Mouse (Mus musculus) bone marrow macrophage, adult 2 months (primary cell): ENCODE results near the gene Enho. TPM values are rescaled to one million over a fixed set of nuclear protein-coding genes. Genes with fewer than 3 reads are reported as not detected.
A peak's percentile ranks its signal among the peaks of the same experiment; 100 is the strongest.

Experiments used
- H3K27ac ChIP-seq: 2 replicates; pipeline ENCODE4 v1.5.1; 2012; ENCODE audit warnings: low read depth, low read length; ENCODE audit not compliant: insufficient read depth
- H3K4me1 ChIP-seq: 2 replicates; pipeline ENCODE4 v1.6.1; 2012; ENCODE audit warnings: low read length; ENCODE audit not compliant: control insufficient read depth, insufficient read depth
- H3K4me3 ChIP-seq: 2 replicates; pipeline ENCODE4 v1.5.1; 2012; ENCODE audit warnings: mild to moderate bottlenecking, low read length, moderate library complexity; ENCODE audit not compliant: insufficient read depth
- CTCF ChIP-seq: IDR thresholded peaks from 2 replicates; pipeline ENCODE4 v1.5.1; 2012; ENCODE audit warnings: low read depth, mild to moderate bottlenecking, low read length, moderate library complexity
- POLR2A ChIP-seq: IDR thresholded peaks from 2 replicates; pipeline ENCODE4 v1.6.1; 2012; ENCODE audit warnings: mild to moderate bottlenecking, low read depth, low read length, borderline replicate concordance
- polyA plus RNA-seq: library from polyadenylated mRNA; stranded (reverse); fragments of >200 nt; gene quantifications from 2 replicates; pipeline ENCODE4 v1.2.4, GENCODE M21; 2012; ENCODE audit not compliant: missing spikeins, insufficient read depth, insufficient read length

The Enho gene
- polyA plus RNA-seq, 1 experiment = 1.0 TPM

- Histone ChIP-seq H3K27ac (no peak overlapping the region), H3K4me3 (no peak overlapping the region), H3K4me1 (peaks cover 3% of the 10 kb centered on the region; the same call in 1 of the 2 replicates)
- no peak for TF ChIP-seq POLR2A
- TF ChIP-seq CTCF = no peak
Observed at GRCm38 (mm10) chr4:41612166-41612565, 28.0 kb downstream of the Enho start.

DNA sequence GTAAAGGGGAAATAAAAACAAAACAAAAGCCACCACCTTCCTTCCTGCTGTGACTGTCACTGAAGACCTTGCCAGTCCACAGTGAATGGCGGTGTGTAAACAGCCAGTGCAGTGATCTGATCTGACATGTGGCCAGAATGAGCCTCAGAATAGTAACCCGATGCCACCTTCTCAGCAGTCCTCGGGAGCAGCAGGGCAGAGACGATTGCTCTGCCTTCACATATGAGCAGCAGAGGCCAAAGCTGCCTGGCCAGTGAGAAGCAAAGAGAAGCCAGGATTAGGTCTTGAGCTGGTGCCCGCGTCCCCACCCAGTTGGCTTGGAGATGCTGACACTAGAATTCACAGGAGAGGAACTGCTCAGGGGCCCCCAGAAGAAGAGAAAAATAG, 29.5 kb downstream of the Enho start:
- Histone ChIP-seq H3K4me3 (no peak overlapping the region), H3K4me1 (peaks cover 3% of the 10 kb centered on the region; the same call in 1 of the 2 replicates), H3K27ac (no peak overlapping the region)
- TF ChIP-seq POLR2A (no peak), CTCF (no peak)

DNA sequence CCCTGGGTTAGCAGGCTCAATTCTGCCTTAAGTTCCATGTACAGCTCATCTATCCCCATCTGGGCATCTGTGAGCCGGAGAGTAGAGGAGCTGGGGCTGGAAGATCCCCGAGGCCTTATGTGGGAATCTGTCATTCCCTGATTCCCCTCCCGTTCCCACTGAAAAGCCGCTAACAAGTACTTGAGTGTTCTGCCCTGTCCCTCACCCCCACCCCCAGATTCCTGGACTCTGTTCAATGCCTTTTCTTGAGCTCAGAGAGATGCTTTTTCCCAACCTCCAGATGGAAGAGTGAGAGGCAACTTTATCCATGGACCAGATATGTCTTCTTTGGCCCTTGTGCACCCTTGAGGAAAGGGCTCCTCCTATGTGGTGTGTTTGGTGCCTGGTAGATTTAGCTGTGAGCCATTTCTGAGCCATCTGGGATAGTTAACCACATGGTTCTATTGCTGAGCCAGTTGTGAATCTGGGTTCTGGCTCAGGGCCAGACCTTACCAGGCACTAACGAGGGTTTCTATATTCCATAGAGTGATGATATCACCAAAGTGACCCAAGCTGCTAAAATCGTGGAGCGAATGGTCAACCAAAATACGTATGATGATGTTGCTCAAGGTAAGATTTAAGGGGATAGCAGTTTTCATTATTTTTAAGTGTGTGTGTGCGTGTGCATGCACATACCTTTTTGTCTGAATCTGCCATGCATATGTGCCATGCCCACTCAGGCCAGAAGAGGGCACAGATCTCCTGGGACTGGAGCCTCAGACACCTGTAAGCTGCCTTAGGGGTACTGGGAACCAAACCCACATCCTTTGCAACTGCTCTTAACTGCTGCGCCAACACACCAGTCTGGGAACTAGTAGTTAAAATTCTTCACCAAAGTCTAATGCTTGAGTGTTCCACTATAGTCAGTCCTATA, 30.2 kb downstream of the Enho start:
- H3K4me3 ChIP-seq = no peak overlapping the region

GRCm38 (mm10) chr4:41606784-41607183, 33.3 kb downstream of the Enho start:
- no peak for TF ChIP-seq CTCF
- TF ChIP-seq POLR2A = no peak
- Histone ChIP-seq H3K27ac (no peak overlapping the region), H3K4me3 (no peak overlapping the region), H3K4me1 (peaks cover 3% of the 10 kb centered on the region; the same call in 1 of the 2 replicates)

More for the DNA sequence above, 30.2 kb downstream of the Enho start:
- TF ChIP-seq CTCF = 0 out of 2 replicates have a peak, but pooled peaks have one; percentile 20
- no peak for TF ChIP-seq POLR2A
- H3K4me1 ChIP-seq = peaks cover 3% of the 10 kb centered on the region; the same call in 1 of the 2 replicates
- no peak overlapping the region for H3K27ac ChIP-seq

- TF ChIP-seq CTCF (no peak), POLR2A (no peak)
- H3K4me1 ChIP-seq = no peaks in the 10 kb centered on the region
- no peak overlapping the region for H3K4me3 ChIP-seq
- H3K27ac ChIP-seq = no peak overlapping the region
Observed at GRCm38 (mm10) chr4:41604476-41605396, 35.4 kb downstream of the Enho start.

DNA sequence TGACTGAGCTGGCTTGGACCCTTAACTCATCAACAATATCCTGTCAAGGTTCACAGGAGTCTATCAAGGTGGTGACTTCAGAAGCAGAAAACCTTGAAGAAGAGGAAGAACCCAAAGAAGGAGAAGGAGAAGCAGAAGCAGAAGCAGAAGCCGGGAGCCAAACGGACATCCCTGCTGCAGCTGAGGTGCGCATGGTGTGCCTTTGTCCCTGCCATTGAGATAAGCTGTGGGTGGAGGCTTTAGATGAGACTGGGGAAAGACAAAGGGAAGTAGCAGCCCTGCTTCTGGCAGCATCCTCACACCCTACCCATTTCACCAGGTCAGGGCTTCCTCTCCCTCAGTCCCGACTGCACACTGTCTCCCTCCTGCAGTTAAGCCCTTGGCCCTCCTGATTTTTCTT, 37.3 kb downstream of the Enho start:
- no peak overlapping the region for H3K4me3 ChIP-seq
- H3K4me1 ChIP-seq = no peaks in the 10 kb centered on the region
- no peak for TF ChIP-seq CTCF
- no peak for TF ChIP-seq POLR2A
- no peak overlapping the region for H3K27ac ChIP-seq

Other genes with a start within 250 kb of the Enho start
- gene Kif24, start 175.4 kb downstream of the Enho start, polyA plus RNA-seq = 3.6 and 4.0 TPM in 2 replicates
- gene Nudt2, start 175.2 kb downstream of the Enho start, polyA plus RNA-seq = 28.7 and 29.4 TPM in 2 replicates
- gene AI464131, start 137.2 kb downstream of the Enho start, polyA plus RNA-seq = 0.39 and 0.69 TPM in 2 replicates
- 4.6 TPM in 1 of 2 replicates, not detected in the other for gene 1110017D15Rik, start 123.0 kb downstream of the Enho start, polyA plus RNA-seq
- gene Fam219a, start 70.8 kb downstream of the Enho start, polyA plus RNA-seq = 35.2 and 35.6 TPM in 2 replicates
- not detected in 2 replicates for gene Dnaic1, start 70.5 kb downstream of the Enho start, polyA plus RNA-seq
- gene Cntfr, start 56.8 kb upstream of the Enho start, polyA plus RNA-seq = not detected in 2 replicates
- 36.8 and 43.2 TPM in 2 replicates for gene Il11ra1, start 59.7 kb upstream of the Enho start, polyA plus RNA-seq
- gene Rpp25l, start 73.2 kb upstream of the Enho start, polyA plus RNA-seq = 19.1 and 20.0 TPM in 2 replicates
- 75.2 and 75.7 TPM in 2 replicates for gene Dctn3, start 82.8 kb upstream of the Enho start, polyA plus RNA-seq
- not detected in 2 replicates for gene Arid3c, start 90.8 kb upstream of the Enho start, polyA plus RNA-seq
- 30.4 and 34.5 TPM in 2 replicates for gene Galt, start 114.9 kb upstream of the Enho start, polyA plus RNA-seq
- gene Sigmar1, start 115.8 kb upstream of the Enho start, polyA plus RNA-seq = 52.7 and 60.0 TPM in 2 replicates
- gene Ccl27a, start 133.9 kb upstream of the Enho start, polyA plus RNA-seq = 13.3 and 15.4 TPM in 2 replicates